Mouse (Mus musculus): ENCODE measurements around the gene Mier2. TPM values are rescaled to one million over a fixed set of nuclear protein-coding genes. Genes with fewer than 3 reads are reported as not detected.

Gene Mier2
- polyA plus RNA-seq, 1 experiment, result 26.6 TPM

DNA sequence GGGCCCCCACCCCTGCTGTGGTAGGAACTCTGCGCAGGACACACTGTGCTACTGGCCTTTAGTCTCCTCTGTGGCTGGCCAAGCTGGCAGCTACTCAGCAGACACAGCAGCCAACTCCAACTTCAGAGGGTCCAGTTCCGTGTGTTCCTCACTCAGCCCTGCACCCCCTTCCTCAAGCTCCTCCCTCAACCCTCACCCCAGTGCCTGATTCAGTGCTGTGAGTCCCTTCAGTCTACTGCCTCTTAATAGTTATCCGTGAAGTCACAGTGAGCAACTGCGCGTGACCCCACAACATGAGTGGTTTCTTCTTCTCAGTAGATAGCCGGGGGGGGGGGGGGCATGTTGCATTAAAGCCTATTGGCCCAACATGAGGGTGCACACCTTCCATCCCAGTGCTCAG, 18.6 kb upstream of the Mier2 start:
- no peaks in the 10 kb centered on the region for H3K36me3 ChIP-seq (ENCODE audit: control insufficient read depth, insufficient read depth)
- no peaks in the 10 kb centered on the region for H3K79me2 ChIP-seq (ENCODE audit: control insufficient read depth, insufficient read depth)
- no peak overlapping the region for H3ac ChIP-seq (ENCODE audit: control insufficient read depth, insufficient read length)
- no peak overlapping the region for H3K4me2 ChIP-seq (ENCODE audit: low read depth)
- no peak overlapping the region for H3K4me3 ChIP-seq
- peaks cover 3% of the 10 kb centered on the region for H3K27me3 ChIP-seq (ENCODE audit: control insufficient read depth, insufficient read depth, insufficient read length)
- TF ChIP-seq POLR2A (IDR thresholded peaks at IDR 0.05; ENCODE audit: insufficient read length, low read depth) (no peak), CEBPB (IDR thresholded peaks at IDR 0.05; ENCODE audit: insufficient read depth, poor library complexity, severe bottlenecking) (no peak), POLR2AphosphoS2 (IDR thresholded peaks at IDR 0.05; ENCODE audit: insufficient read length, low read depth) (no peak), TCF12 (IDR thresholded peaks at IDR 0.05; ENCODE audit: insufficient read depth, poor library complexity, severe bottlenecking) (no peak), MYOD1 (IDR thresholded peaks at IDR 0.05; ENCODE audit: control insufficient read depth in 1 of 3, insufficient read length in 2 of 3, low read depth in 2 of 3) (no peak), REST (IDR thresholded peaks at IDR 0.05; ENCODE audit: insufficient read depth, insufficient read length) (no peak), E2F4 (IDR thresholded peaks at IDR 0.05; ENCODE audit: insufficient read depth) (no peak), MAX (IDR thresholded peaks at IDR 0.05; ENCODE audit: low read depth) (no peak), MYOG (IDR thresholded peaks at IDR 0.05; ENCODE audit: control insufficient read depth in 1 of 3, insufficient read depth in 1 of 3, insufficient read length in 2 of 3, low read depth in 2 of 3) (no peak), USF1 (IDR thresholded peaks at IDR 0.05; ENCODE audit: low read depth) (no peak), SRF (IDR thresholded peaks at IDR 0.05; ENCODE audit: control insufficient read depth, insufficient read length, low read depth) (no peak), TCF3 (IDR thresholded peaks at IDR 0.05; ENCODE audit: insufficient read length, low read depth) (no peak)

DNA sequence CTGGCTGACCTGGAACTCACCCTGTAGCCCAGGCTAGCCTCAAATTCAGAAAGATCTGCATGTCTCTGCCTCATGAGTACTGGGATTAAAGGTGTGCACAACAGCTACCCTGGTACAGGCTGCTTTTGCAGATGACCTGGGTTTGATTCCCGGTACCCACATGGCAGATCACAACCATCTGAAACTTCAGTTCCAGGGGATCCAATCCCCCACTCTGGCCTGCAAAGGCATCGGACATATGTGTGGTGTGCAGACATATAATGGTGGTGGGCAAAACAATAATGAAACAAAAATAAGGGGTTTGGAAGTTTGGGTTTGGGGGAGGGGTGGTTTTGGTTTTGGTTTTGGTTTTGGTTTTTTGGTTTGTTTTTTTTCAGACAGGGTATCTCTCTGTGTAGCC, 16.3 kb upstream of the Mier2 start:
- Histone ChIP-seq H3K36me3 (ENCODE audit: control insufficient read depth, insufficient read depth) (no peaks in the 10 kb centered on the region), H3K4me2 (ENCODE audit: low read depth) (no peak overlapping the region), H3K79me2 (ENCODE audit: control insufficient read depth, insufficient read depth) (no peaks in the 10 kb centered on the region), H3K4me3 (no peak overlapping the region), H3ac (ENCODE audit: control insufficient read depth, insufficient read length) (no peak overlapping the region), H3K27me3 (ENCODE audit: control insufficient read depth, insufficient read depth, insufficient read length) (no peaks in the 10 kb centered on the region)
- TF ChIP-seq E2F4 (IDR thresholded peaks at IDR 0.05; ENCODE audit: insufficient read depth) (no peak), MYOD1 (IDR thresholded peaks at IDR 0.05; ENCODE audit: control insufficient read depth in 1 of 3, insufficient read length in 2 of 3, low read depth in 2 of 3) (no peak), MAX (IDR thresholded peaks at IDR 0.05; ENCODE audit: low read depth) (no peak), MYOG (IDR thresholded peaks at IDR 0.05; ENCODE audit: control insufficient read depth in 1 of 3, insufficient read depth in 1 of 3, insufficient read length in 2 of 3, low read depth in 2 of 3) (no peak), POLR2AphosphoS2 (IDR thresholded peaks at IDR 0.05; ENCODE audit: insufficient read length, low read depth) (no peak)

DNA sequence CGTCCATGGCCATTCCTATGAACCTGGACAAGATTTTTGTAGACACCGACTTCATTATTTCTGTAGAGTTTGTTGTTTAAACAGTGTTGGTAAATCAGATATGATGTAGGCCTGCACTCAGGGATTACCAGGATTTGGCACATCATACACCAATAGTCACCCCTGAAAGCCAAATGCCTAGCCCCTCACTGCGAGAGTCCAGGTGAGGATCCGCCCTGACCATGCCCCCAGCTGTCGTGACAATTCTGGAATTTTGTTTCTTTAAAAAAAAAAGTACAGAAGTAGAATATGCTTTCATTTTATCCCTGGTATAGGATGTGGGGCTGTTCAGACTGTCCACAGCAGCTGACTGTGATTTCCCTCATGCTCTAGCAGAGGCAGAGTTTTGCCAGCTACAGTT, 14.9 kb upstream of the Mier2 start:
- no peaks in the 10 kb centered on the region for H3K27me3 ChIP-seq (ENCODE audit: control insufficient read depth, insufficient read depth, insufficient read length)
- H3K36me3 ChIP-seq (ENCODE audit: control insufficient read depth, insufficient read depth), result no peaks in the 10 kb centered on the region
- no peak for TF ChIP-seq E2F4 (IDR thresholded peaks at IDR 0.05; ENCODE audit: insufficient read depth)
- no peak for TF ChIP-seq MYOD1 (IDR thresholded peaks at IDR 0.05; ENCODE audit: control insufficient read depth in 1 of 3, insufficient read length in 2 of 3, low read depth in 2 of 3)
- TF ChIP-seq MAX (IDR thresholded peaks at IDR 0.05; ENCODE audit: low read depth), result no peak
- no peak for TF ChIP-seq TCF3 (IDR thresholded peaks at IDR 0.05; ENCODE audit: insufficient read length, low read depth)
- no peak for TF ChIP-seq POLR2A (IDR thresholded peaks at IDR 0.05; ENCODE audit: insufficient read length, low read depth)
- no peak for TF ChIP-seq CEBPB (IDR thresholded peaks at IDR 0.05; ENCODE audit: insufficient read depth, poor library complexity, severe bottlenecking)
- no peak for TF ChIP-seq POLR2AphosphoS2 (IDR thresholded peaks at IDR 0.05; ENCODE audit: insufficient read length, low read depth)
- no peak for TF ChIP-seq SRF (IDR thresholded peaks at IDR 0.05; ENCODE audit: control insufficient read depth, insufficient read length, low read depth)
- no peak for TF ChIP-seq TCF12 (IDR thresholded peaks at IDR 0.05; ENCODE audit: insufficient read depth, poor library complexity, severe bottlenecking)
- no peak for TF ChIP-seq USF1 (IDR thresholded peaks at IDR 0.05; ENCODE audit: low read depth)
- no peak for TF ChIP-seq REST (IDR thresholded peaks at IDR 0.05; ENCODE audit: insufficient read depth, insufficient read length)
- TF ChIP-seq MYOG (IDR thresholded peaks at IDR 0.05; ENCODE audit: control insufficient read depth in 1 of 3, insufficient read depth in 1 of 3, insufficient read length in 2 of 3, low read depth in 2 of 3), result no peak
- no peak overlapping the region for H3ac ChIP-seq (ENCODE audit: control insufficient read depth, insufficient read length)
- H3K4me2 ChIP-seq (ENCODE audit: low read depth), result no peak overlapping the region
- no peak overlapping the region for H3K4me3 ChIP-seq
- H3K79me2 ChIP-seq (ENCODE audit: control insufficient read depth, insufficient read depth), result no peaks in the 10 kb centered on the region

DNA sequence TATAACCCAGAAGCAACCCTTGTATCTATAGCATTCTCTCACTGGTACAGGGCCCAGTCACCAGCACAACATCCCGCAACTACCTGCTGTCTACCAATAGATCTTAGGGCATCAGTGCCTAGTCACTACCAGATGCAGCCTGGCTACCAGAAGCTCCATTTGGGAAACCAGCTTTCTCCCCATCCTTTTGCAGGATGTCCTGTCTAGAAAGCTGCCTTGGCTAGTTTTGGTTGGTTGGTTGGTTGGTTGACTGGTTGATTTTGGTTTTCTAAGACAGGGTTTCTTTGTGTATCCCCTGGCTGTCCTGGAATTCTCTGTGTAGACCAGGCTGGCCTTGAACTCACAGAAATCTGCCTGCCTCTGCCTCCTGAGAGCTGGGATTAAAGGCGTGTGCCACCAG, 4.7 kb upstream of the Mier2 start:
- TF ChIP-seq REST (IDR thresholded peaks at IDR 0.05; ENCODE audit: insufficient read depth, insufficient read length) (no peak), E2F4 (IDR thresholded peaks at IDR 0.05; ENCODE audit: insufficient read depth) (no peak), MYOD1 (IDR thresholded peaks at IDR 0.05; ENCODE audit: control insufficient read depth in 1 of 3, insufficient read length in 2 of 3, low read depth in 2 of 3) (no peak), POLR2A (IDR thresholded peaks at IDR 0.05; ENCODE audit: insufficient read length, low read depth) (no peak), TCF12 (IDR thresholded peaks at IDR 0.05; ENCODE audit: insufficient read depth, poor library complexity, severe bottlenecking) (no peak), POLR2AphosphoS2 (IDR thresholded peaks at IDR 0.05; ENCODE audit: insufficient read length, low read depth) (no peak), MAX (IDR thresholded peaks at IDR 0.05; ENCODE audit: low read depth) (no peak), CEBPB (IDR thresholded peaks at IDR 0.05; ENCODE audit: insufficient read depth, poor library complexity, severe bottlenecking) (no peak), USF1 (IDR thresholded peaks at IDR 0.05; ENCODE audit: low read depth) (no peak), MYOG (IDR thresholded peaks at IDR 0.05; ENCODE audit: control insufficient read depth in 1 of 3, insufficient read depth in 1 of 3, insufficient read length in 2 of 3, low read depth in 2 of 3) (no peak)
- no peaks in the 10 kb centered on the region for H3K79me2 ChIP-seq (ENCODE audit: control insufficient read depth, insufficient read depth)
- H3K36me3 ChIP-seq (ENCODE audit: control insufficient read depth, insufficient read depth), result no peaks in the 10 kb centered on the region
- no peaks in the 10 kb centered on the region for H3K27me3 ChIP-seq (ENCODE audit: control insufficient read depth, insufficient read depth, insufficient read length)
- H3ac ChIP-seq (ENCODE audit: control insufficient read depth, insufficient read length), result no peak overlapping the region
- no peak overlapping the region for H3K4me3 ChIP-seq
- H3K4me2 ChIP-seq (ENCODE audit: low read depth), result no peak overlapping the region

DNA sequence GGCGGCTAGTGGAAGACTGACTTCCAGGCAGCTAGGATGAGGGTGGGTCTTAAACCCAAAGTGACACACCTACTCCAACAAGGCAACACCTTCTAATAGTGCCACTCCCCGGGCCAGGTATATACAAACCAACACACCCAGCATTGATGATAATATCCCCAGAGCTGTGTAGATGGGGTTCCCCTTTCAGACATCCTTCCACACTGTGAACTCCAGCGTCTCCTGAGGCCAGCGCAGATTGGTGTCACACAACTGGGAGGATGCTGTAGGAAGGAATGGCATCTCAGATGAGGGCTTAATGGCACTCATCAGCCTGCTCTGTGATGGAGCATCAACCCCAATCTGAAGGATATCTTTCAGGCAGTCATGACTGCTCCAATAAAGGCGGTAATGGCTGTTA, 2.5 kb upstream of the Mier2 start:
- no peak overlapping the region for H3ac ChIP-seq (ENCODE audit: control insufficient read depth, insufficient read length)
- H3K4me3 ChIP-seq, result no peak overlapping the region
- H3K79me2 ChIP-seq (ENCODE audit: control insufficient read depth, insufficient read depth), result peaks cover 10% of the 10 kb centered on the region
- no peak for TF ChIP-seq USF1 (IDR thresholded peaks at IDR 0.05; ENCODE audit: low read depth)
- no peak for TF ChIP-seq REST (IDR thresholded peaks at IDR 0.05; ENCODE audit: insufficient read depth, insufficient read length)
- no peak for TF ChIP-seq TCF12 (IDR thresholded peaks at IDR 0.05; ENCODE audit: insufficient read depth, poor library complexity, severe bottlenecking)
- TF ChIP-seq TCF3 (IDR thresholded peaks at IDR 0.05; ENCODE audit: insufficient read length, low read depth), result no peak
- no peak for TF ChIP-seq MYOD1 (IDR thresholded peaks at IDR 0.05; ENCODE audit: control insufficient read depth in 1 of 3, insufficient read length in 2 of 3, low read depth in 2 of 3)
- TF ChIP-seq MYOG (IDR thresholded peaks at IDR 0.05; ENCODE audit: control insufficient read depth in 1 of 3, insufficient read depth in 1 of 3, insufficient read length in 2 of 3, low read depth in 2 of 3), result no peak
- no peak overlapping the region for H3K4me2 ChIP-seq (ENCODE audit: low read depth)
- H3K27me3 ChIP-seq (ENCODE audit: control insufficient read depth, insufficient read depth, insufficient read length), result no peaks in the 10 kb centered on the region
- H3K36me3 ChIP-seq (ENCODE audit: control insufficient read depth, insufficient read depth), result no peaks in the 10 kb centered on the region
